Mouse (Mus musculus) embryonic facial prominence, embryonic 10.5 days (tissue): Measurements from ENCODE around the gene Gm49711. TPM values are rescaled to one million over a fixed set of nuclear protein-coding genes. Genes with fewer than 3 reads are reported as not detected.

Experiments
- DNase-seq: peaks from one replicate; pipeline ENCODE4 v3.0.0-alpha.2; 2017; ENCODE audit warnings: low spot score
- H3K27ac ChIP-seq: fragments of 300-500 bp; sonication (generic); replicated peaks from 2 replicates; pipeline ENCODE4 v1.5.1; 2016; ENCODE audit warnings: mild to moderate bottlenecking
- H3K27me3 ChIP-seq: fragments of 300-500 bp; sonication (generic); replicated peaks from 2 replicates; pipeline ENCODE4 v1.6.1; 2016; ENCODE audit warnings: low read depth, mild to moderate bottlenecking; ENCODE audit not compliant: poor library complexity, severe bottlenecking
- H3K36me3 ChIP-seq: fragments of 300-500 bp; sonication (generic); replicated peaks from 2 replicates; pipeline ENCODE4 v1.6.1; 2016; ENCODE audit warnings: mild to moderate bottlenecking, moderate library complexity
- H3K4me1 ChIP-seq: fragments of 300-500 bp; sonication (generic); 2 replicates; pipeline ENCODE4 v1.6.1; 2016
- H3K4me3 ChIP-seq: fragments of 300-500 bp; sonication (generic); 2 replicates; pipeline ENCODE4 v1.5.1; 2016; ENCODE audit warnings: mild to moderate bottlenecking, moderate library complexity
- H3K9me3 ChIP-seq: fragments of 300-500 bp; sonication (generic); 2 replicates; pipeline ENCODE4 v1.6.1; 2016; ENCODE audit warnings: mild to moderate bottlenecking
- WGBS: fragments of 180-500 bp; shearing (Covaris S2); methylation state at CpG from one replicate; pipeline ENCODE4 v1.1.7; 2016; 5-methylcytosine and 5-hydroxymethylcytosine counted together
- polyA plus RNA-seq: library from polyadenylated mRNA; unstranded; fragments of >200 nt; fragmentation: Nextera tagmentation; extraction: Ambion mirVana; gene quantifications from 2 replicates; pipeline ENCODE4 v1.2.1, GENCODE M21; 2016

Gm49711 gene
- polyA plus RNA-seq, 1 experiment from 2014 or later: not detected

DNA sequence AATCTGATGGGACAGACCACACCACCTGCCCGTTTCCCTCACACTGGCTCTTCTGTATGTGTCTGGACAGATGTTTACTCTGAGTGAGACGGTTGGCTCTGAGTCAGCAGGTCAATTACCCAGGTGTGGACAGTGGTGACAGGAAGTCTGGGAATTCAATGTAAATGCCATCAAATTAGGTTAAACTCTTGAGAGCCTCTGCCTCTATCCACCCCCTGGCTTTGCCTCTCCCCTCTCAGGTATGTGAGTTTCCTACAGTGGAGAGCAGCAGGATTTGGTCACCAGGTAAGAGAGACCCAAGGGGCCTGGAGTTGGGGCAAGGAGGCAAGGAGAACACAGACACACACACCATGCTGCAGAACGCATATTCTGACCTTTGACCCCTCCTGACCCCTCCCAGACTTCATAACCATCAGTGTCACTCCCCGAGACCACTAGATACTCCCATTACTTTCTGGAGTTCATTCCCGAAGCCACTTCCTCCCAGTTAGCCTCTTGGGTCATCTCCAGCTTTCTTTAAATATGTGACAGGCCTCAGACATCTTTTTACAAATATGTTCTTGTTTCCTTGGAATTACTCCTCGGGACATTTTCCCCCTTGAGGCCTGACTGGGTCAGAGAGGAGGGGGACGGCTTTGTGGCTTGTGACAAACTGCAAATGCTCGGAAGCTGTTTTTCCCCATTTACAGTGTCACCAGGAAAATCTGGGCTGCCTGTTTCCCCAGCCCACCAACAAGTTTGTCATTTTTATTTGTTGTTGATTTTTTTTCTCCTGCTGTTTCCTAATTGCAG is 157.7 kb downstream of the Gm49711 start:
- WGBS: 34% methylated on average over 8 of the region's 8 CpGs
- no peak for DNase-seq
- H3K9me3 ChIP-seq: peaks cover 1% of the 10 kb centered on the region; the same call in 1 of the 2 replicates
- no peak overlapping the region for H3K27ac ChIP-seq
- H3K4me3 ChIP-seq: no peak overlapping the region
- H3K27me3 ChIP-seq: no peaks in the 10 kb centered on the region
- peaks cover 17% of the 10 kb centered on the region for H3K4me1 ChIP-seq
- H3K36me3 ChIP-seq: no peaks in the 10 kb centered on the region

DNA sequence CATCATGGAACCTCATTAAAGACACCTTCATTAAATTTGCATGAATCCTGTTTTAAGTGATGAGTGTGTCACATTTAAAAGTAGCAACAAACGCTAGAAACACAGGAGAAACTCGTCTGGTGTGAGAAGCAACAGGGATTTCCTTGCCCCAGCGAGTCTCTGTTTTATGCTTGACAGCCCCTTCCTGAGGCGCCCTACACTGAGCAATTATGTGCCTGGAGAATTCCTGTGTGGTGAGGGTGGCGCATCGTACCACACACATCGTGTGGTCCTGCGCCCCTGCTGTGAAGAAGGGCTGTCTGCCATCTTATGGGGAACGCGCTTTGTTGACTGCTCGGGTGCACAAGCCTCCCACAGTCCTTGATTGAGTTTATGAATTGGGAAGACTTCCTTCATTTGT is 162.6 kb downstream of the Gm49711 start:
- no peak for DNase-seq
- H3K4me1 ChIP-seq: peaks cover 8% of the 10 kb centered on the region
- no peak overlapping the region for H3K4me3 ChIP-seq
- H3K27ac ChIP-seq: no peak overlapping the region
- no peaks in the 10 kb centered on the region for H3K36me3 ChIP-seq
- whole genome bisulfite sequencing: 93% methylated on average over 11 of the region's 11 CpGs
- H3K9me3 ChIP-seq: peaks cover 11% of the 10 kb centered on the region; the same call in 1 of the 2 replicates
- H3K27me3 ChIP-seq: no peaks in the 10 kb centered on the region

DNA sequence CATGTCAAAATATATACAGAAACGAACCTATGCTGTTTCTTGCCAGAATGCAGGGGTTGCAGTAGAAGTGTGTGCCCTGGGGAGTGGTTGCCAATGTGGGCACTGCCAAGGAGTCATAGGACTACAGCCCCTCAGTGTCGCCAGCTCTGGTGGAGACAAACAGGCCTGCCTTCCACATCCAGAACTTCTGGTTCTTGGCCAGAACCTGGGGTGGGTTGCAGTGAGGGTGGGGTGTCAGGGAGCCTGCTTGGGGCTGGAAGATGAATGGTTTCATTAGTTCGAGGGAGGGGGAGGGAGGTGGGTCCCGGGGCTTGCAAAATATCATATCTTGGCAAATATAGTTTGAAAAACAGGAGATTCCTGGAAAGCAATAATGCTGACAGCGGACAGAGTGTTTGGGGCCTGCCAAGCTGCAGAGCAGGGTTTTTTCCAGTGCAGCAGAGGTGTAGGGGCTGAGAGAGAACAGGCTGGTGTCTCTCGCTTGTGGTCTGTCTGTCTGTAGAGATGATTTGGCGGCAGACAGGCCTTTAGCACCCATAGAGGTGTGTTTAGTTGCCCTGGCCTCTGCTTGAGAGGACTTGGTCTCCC is 170.3 kb downstream of the Gm49711 start:
- no peaks in the 10 kb centered on the region for H3K27me3 ChIP-seq
- no peaks in the 10 kb centered on the region for H3K36me3 ChIP-seq
- WGBS: 90% methylated on average over 7 of the region's 7 CpGs
- H3K9me3 ChIP-seq: peaks cover 2% of the 10 kb centered on the region; the same call in 1 of the 2 replicates
- H3K4me1 ChIP-seq: peaks cover 17% of the 10 kb centered on the region
- DNase-seq: no peak
- no peak overlapping the region for H3K4me3 ChIP-seq
- H3K27ac ChIP-seq: 0 out of 2 replicates have a peak overlapping the region, but pooled peaks have one; percentile 24

DNA sequence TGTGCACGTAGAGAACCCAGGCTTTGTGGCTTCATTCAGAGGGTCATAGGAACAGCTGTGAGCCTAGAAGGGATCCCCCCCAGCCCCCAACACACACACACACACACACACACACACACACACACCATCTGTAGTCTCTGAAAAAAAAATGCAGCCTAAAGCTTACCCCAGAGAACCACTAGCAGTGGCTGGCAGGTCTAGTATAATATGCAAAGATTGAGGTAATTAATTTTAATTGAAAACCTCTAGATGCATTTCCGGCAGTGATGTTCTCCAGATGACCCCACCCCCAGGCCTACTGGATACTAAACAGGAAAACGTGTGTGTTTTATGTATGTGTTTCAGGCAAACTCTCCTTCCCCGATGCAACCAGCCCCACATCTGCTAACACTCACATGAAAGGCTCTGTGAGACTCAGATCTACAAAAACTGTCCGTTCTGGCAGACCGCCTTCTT is 172.4 kb downstream of the Gm49711 start:
- peaks cover 2% of the 10 kb centered on the region; the same call in 1 of the 2 replicates for H3K9me3 ChIP-seq
- H3K4me1 ChIP-seq: peaks cover 31% of the 10 kb centered on the region
- 56% methylated on average over 6 of the region's 6 CpGs for WGBS
- no peaks in the 10 kb centered on the region for H3K27me3 ChIP-seq
- DNase-seq: peak; percentile 73
- H3K36me3 ChIP-seq: no peaks in the 10 kb centered on the region
- no peak overlapping the region for H3K4me3 ChIP-seq
- peak overlapping the region; percentile 73 for H3K27ac ChIP-seq

DNA sequence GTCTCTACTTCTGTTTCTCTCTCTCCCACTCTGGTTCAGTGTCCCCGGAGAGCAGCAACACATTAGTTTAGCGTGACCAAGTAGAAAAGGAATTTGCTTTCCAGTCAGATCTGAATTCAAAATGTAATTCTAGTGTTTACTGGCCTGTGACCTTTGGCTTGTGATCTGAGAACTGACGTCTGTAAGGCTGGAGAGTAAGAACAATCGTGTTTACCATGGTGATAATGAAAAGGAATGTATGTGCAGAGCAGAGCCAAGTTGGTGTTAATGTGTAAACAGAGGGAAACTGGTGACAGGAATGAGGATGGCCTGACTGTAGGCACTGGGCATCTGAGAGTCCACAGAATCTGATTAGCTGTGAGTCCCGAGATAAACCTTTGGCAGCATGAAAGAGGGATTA is 176.4 kb downstream of the Gm49711 start:
- Histone ChIP-seq H3K4me1 (peaks cover 36% of the 10 kb centered on the region), H3K27ac (0 out of 2 replicates have a peak overlapping the region, but pooled peaks have one; percentile 40), H3K4me3 (no peak overlapping the region), H3K9me3 (peaks cover 2% of the 10 kb centered on the region; the same call in 1 of the 2 replicates), H3K36me3 (no peaks in the 10 kb centered on the region), H3K27me3 (no peaks in the 10 kb centered on the region)
- no peak for DNase-seq
- WGBS: 48% methylated on average over 5 of the region's 5 CpGs

DNA sequence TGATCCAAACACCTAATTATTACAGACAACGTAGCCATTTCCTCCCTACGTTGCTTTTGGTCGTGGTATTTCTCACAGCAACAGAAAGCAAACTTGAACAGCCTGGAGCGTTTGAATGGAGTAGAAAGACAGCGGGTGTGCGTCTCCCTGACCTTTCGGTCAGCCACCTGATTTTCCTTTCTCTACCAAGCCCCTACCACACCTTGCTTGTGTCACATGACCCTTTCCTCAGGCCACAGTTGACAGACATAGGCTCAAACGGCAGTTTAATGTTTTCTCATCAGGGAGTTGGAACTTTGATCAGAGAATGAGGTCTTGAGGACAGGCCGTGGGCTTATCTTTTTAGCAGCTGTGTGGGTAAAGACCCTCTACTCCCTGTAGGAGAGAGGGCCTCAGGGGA is 177.1 kb downstream of the Gm49711 start:
- Histone ChIP-seq H3K36me3 (no peaks in the 10 kb centered on the region), H3K27ac (no peak overlapping the region), H3K4me1 (peaks cover 32% of the 10 kb centered on the region), H3K9me3 (peaks cover 2% of the 10 kb centered on the region; the same call in 1 of the 2 replicates), H3K27me3 (no peaks in the 10 kb centered on the region), H3K4me3 (no peak overlapping the region)
- DNase-seq: no peak
- WGBS: 73% methylated on average over 9 of the region's 9 CpGs

Other genes starting within 250 kb of the Gm49711 start
- gene Mrps6, start within 50 bp of the Gm49711 start, polyA plus RNA-seq: 127 and 129 TPM in 2 replicates
- 11.6 and 12.7 TPM in 2 replicates for gene Slc5a3, start within 50 bp of the Gm49711 start, polyA plus RNA-seq
- gene Kcne2, start 234.1 kb downstream of the Gm49711 start, polyA plus RNA-seq: 0.38 and 0.47 TPM in 2 replicates
- gene Smim11, start 243.0 kb downstream of the Gm49711 start, polyA plus RNA-seq: 122 and 125 TPM in 2 replicates